Mouse (Mus musculus): ENCODE results near the gene Cyp27b1. TPM values are rescaled to one million over a fixed set of nuclear protein-coding genes. Genes with fewer than 3 reads are reported as not detected.
A peak's percentile ranks its signal among the peaks of the same experiment; 100 is the strongest.

The Cyp27b1 gene
- polyA plus RNA-seq, 1 experiment from 2014 or later: not detected

DNA sequence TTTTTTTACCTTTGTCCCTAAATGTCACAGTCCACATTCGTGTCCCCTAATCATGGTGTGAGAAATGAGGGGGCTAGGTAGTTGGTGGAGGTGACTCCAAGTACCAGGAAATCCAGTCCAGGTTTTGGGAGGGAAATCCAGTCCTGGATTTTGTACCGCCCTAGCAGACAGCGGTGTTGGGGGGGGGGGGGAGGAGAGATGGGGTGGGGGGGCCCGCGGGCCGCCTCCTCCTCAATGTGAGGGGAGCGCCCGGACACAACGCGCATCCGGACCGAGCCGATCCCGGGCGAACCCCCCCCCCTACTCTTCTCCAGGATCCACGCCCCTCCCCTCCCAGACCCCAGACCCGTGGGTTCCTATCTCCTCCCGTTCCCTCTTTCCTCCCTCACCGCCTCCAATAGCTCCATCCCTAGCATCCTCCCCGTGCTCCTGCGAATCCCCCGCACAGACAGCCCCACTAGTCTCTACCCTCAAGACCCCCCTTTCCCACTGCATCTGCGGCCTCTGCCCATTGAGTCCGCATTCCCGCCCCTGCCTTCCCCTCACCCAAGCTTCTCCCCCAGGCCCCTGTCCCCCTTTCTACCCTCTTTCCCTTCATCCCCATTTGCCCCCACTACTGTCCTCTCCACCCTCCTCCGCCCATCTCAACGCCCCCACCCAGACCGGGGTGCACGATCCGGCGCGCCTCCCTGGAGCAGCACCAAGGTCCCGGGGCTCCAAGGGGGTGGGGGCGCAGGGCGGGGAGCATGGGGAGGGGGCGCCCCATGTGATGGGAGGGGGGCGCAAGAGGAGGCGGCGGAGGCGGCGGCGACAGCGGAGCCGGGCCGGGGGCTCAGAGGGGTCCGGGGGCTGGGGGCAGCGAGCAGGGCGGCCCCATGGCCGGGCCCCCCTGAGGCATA is 30.9 kb downstream of the Cyp27b1 start:
- 4% methylated on average over 44 of the region's 49 CpGs for WGBS
- peak overlapping the region; percentile 71 for H3K4me2 ChIP-seq (replicated peaks; ENCODE audit: low read depth)
- no peaks in the 10 kb centered on the region for H3K36me3 ChIP-seq (ENCODE audit: control insufficient read depth, insufficient read depth)
- peaks cover 5% of the 10 kb centered on the region; the same call in 1 of the 2 replicates for H3K4me1 ChIP-seq (replicated peaks; ENCODE audit: control insufficient read depth, insufficient read depth, low read length)
- no peak overlapping the region for H3K27ac ChIP-seq (ENCODE audit: low read depth, low read length)
- ATAC-seq: no peak
- TF ChIP-seq CTCF (IDR thresholded peaks at IDR 0.05; ENCODE audit: low read depth): no peak
- no peak overlapping the region for H3K9ac ChIP-seq (ENCODE audit: low read depth, low read length)
- peak overlapping the region; percentile 41 for H3K4me3 ChIP-seq (ENCODE audit: low read depth, low read length)
- peaks cover 77% of the 10 kb centered on the region for H3K27me3 ChIP-seq (replicated peaks; ENCODE audit: control insufficient read depth, insufficient read depth, low read length)
- no peaks in the 10 kb centered on the region for H3K9me3 ChIP-seq (ENCODE audit: control insufficient read depth)

- peak; percentile 49 for TF ChIP-seq CTCF (IDR thresholded peaks at IDR 0.05; ENCODE audit: low read depth)
- Histone ChIP-seq H3K9me3 (ENCODE audit: control insufficient read depth) (no peaks in the 10 kb centered on the region), H3K27ac (ENCODE audit: low read depth, low read length) (no peak overlapping the region), H3K4me2 (replicated peaks; ENCODE audit: low read depth) (peak overlapping the region; percentile 71), H3K4me3 (ENCODE audit: low read depth, low read length) (peak overlapping the region; percentile 41), H3K36me3 (ENCODE audit: control insufficient read depth, insufficient read depth) (no peaks in the 10 kb centered on the region), H3K9ac (ENCODE audit: low read depth, low read length) (peak overlapping the region; percentile 11; the same call in 1 of the 2 replicates), H3K4me1 (replicated peaks; ENCODE audit: control insufficient read depth, insufficient read depth, low read length) (peaks cover 5% of the 10 kb centered on the region; the same call in 1 of the 2 replicates), H3K27me3 (replicated peaks; ENCODE audit: control insufficient read depth, insufficient read depth, low read length) (peaks cover 85% of the 10 kb centered on the region)
- 3% methylated on average over 70 of the region's 70 CpGs for WGBS
- no peak for ATAC-seq
Measured at GRCm38 (mm10) chr10:127079665-127080391, 31.8 kb downstream of the Cyp27b1 start.

GRCm38 (mm10) chr10:127080901-127081780 is 33.1 kb downstream of the Cyp27b1 start:
- no peak overlapping the region for H3K27ac ChIP-seq (ENCODE audit: low read depth, low read length)
- H3K36me3 ChIP-seq (ENCODE audit: control insufficient read depth, insufficient read depth): no peaks in the 10 kb centered on the region
- no peak for ATAC-seq
- H3K4me2 ChIP-seq (replicated peaks; ENCODE audit: low read depth): peak overlapping the region; percentile 55
- peaks cover 5% of the 10 kb centered on the region; the same call in 1 of the 2 replicates for H3K4me1 ChIP-seq (replicated peaks; ENCODE audit: control insufficient read depth, insufficient read depth, low read length)
- H3K9me3 ChIP-seq (ENCODE audit: control insufficient read depth): no peaks in the 10 kb centered on the region
- 0 out of 2 replicates have a peak overlapping the region, but pooled peaks have one; percentile 11 for H3K9ac ChIP-seq (ENCODE audit: low read depth, low read length)
- H3K4me3 ChIP-seq (ENCODE audit: low read depth, low read length): peak overlapping the region; percentile 30
- peaks cover 83% of the 10 kb centered on the region for H3K27me3 ChIP-seq (replicated peaks; ENCODE audit: control insufficient read depth, insufficient read depth, low read length)
- TF ChIP-seq CTCF (IDR thresholded peaks at IDR 0.05; ENCODE audit: low read depth): no peak
- 7% methylated on average over 48 of the region's 48 CpGs for WGBS

DNA sequence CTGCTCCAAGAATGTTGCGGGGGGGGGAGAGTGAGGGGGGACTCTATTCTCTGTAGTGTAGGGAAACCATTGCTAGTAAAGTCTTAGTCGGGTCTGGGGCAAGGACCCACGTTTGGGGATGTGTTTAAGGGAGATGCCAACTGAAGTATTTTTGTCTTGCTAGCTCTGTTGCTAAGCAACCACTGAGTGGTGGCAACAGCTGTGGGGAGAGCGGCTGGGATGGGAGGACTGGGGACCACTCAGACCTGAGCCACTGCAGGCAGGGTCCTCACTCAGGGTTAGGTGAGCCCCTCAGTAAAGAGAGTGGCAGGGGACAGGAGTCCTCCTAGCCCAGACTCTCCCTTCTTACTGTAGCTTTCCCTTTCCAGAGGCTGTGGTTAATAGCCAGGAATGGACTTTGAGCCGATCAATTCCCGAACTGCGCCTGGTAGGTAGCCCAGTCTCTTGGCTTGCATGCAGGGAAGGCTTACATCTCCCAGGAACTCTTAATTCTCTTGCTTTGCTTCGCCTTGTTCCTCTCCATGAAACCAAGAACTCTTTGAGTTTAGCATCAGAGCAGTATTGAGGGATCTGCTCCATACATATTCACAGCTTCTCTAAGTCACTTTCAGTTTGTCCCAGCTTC is 34.1 kb downstream of the Cyp27b1 start:
- Histone ChIP-seq H3K27ac (ENCODE audit: low read depth, low read length) (no peak overlapping the region), H3K4me3 (ENCODE audit: low read depth, low read length) (no peak overlapping the region), H3K9ac (ENCODE audit: low read depth, low read length) (no peak overlapping the region), H3K4me2 (replicated peaks; ENCODE audit: low read depth) (peak overlapping the region; percentile 55), H3K27me3 (replicated peaks; ENCODE audit: control insufficient read depth, insufficient read depth, low read length) (peaks cover 74% of the 10 kb centered on the region), H3K36me3 (ENCODE audit: control insufficient read depth, insufficient read depth) (no peaks in the 10 kb centered on the region), H3K9me3 (ENCODE audit: control insufficient read depth) (no peaks in the 10 kb centered on the region), H3K4me1 (replicated peaks; ENCODE audit: control insufficient read depth, insufficient read depth, low read length) (peaks cover 5% of the 10 kb centered on the region; the same call in 1 of the 2 replicates)
- no peak for TF ChIP-seq CTCF (IDR thresholded peaks at IDR 0.05; ENCODE audit: low read depth)
- WGBS: 30% methylated on average over 8 of the region's 8 CpGs
- ATAC-seq: 0 out of 2 replicates have a peak, but pooled peaks have one; percentile 15

DNA sequence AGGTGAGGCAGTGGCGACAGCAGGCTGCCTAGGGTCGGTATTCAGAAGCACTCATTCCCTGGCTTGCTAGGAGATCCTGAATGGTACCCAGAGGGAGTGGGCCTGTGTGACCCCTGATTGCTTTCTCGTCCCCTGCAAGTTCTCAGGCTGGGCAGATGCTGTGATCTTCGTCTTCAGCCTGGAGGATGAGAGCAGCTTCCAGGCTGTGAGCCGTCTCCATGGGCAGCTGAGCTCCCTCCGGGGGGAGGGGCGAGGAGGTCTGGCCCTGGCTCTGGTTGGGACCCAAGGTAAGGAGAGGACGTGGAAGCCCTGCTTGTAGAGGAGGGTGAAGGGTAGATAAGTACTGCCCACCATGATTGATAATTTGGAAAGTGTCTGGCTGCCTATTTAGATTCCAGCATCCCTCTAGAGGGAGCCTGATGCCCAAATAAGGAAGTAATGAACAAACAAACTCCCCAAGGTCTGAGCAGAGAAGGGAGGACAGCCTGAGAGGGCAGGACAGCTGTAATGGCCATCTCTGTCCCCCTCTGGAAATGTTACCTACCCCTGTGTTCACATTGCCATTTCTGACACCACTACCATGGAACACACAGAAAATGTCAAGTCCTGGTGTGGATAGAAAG is 35.4 kb downstream of the Cyp27b1 start:
- H3K36me3 ChIP-seq (ENCODE audit: control insufficient read depth, insufficient read depth): no peaks in the 10 kb centered on the region
- 0 out of 2 replicates have a peak overlapping the region, but pooled peaks have one; percentile 7 for H3K27ac ChIP-seq (ENCODE audit: low read depth, low read length)
- H3K4me3 ChIP-seq (ENCODE audit: low read depth, low read length): no peak overlapping the region
- no peak overlapping the region for H3K9ac ChIP-seq (ENCODE audit: low read depth, low read length)
- 31% methylated on average over 8 of the region's 8 CpGs for WGBS
- no peak for ATAC-seq
- no peak overlapping the region for H3K4me2 ChIP-seq (replicated peaks; ENCODE audit: low read depth)
- H3K27me3 ChIP-seq (replicated peaks; ENCODE audit: control insufficient read depth, insufficient read depth, low read length): peaks cover 70% of the 10 kb centered on the region
- no peaks in the 10 kb centered on the region for H3K9me3 ChIP-seq (ENCODE audit: control insufficient read depth)
- peaks cover 5% of the 10 kb centered on the region; the same call in 1 of the 2 replicates for H3K4me1 ChIP-seq (replicated peaks; ENCODE audit: control insufficient read depth, insufficient read depth, low read length)
- TF ChIP-seq CTCF (IDR thresholded peaks at IDR 0.05; ENCODE audit: low read depth): 0 out of 2 replicates have a peak, but pooled peaks have one; percentile 7

Measured in intestine, postnatal 0 days (tissue).